Mouse (Mus musculus): ENCODE measurements around the gene Zfp536. TPM values are rescaled to one million over a fixed set of nuclear protein-coding genes. Genes with fewer than 3 reads are reported as not detected.

The Zfp536 gene
- total RNA-seq, 2 experiments from 2014 or later: 3.9 to 4.8 TPM

DNA sequence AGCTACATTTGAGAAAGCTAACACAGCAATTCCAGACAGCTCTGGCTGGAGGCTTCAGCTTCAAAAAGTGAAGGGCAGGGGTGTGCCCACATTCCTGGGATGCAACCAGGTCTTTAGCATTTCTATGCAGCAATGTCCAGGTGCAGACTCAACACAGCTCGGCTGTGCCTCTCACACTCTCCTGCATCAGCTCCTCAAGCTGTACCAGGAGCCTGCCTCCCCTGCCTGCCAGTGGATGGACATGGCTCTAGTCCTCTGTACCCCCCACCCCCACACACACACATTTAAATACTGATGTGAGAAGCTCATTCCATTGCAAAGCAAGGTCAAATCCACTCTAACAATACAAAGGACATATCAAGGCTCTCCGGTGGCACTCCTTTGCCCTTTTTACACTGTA is 298.0 kb downstream of the Zfp536 start:
- no peak for DNase-seq (ENCODE audit: low spot score in 2 of 2)

DNA sequence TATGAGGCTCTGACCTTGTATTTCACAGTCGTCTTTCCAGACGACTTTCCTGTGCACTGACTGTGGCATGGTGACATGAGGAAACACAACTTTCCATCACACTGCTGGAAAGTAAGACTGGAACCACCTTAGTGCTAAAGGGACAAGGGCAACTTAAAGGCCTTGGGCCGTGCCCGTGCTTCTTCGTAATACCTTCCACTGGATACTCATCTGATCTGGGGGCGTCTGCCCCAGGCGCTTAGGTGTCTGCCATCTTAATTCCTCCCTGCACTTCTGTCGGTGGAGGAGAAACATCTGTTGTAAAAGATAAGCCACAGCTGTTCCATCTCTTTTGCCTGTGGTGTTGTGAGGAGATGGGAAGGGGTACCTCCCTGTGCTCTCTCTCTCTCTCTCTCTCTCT is 299.2 kb downstream of the Zfp536 start:
- DNase-seq (ENCODE audit: low spot score in 2 of 2): no peak

DNA sequence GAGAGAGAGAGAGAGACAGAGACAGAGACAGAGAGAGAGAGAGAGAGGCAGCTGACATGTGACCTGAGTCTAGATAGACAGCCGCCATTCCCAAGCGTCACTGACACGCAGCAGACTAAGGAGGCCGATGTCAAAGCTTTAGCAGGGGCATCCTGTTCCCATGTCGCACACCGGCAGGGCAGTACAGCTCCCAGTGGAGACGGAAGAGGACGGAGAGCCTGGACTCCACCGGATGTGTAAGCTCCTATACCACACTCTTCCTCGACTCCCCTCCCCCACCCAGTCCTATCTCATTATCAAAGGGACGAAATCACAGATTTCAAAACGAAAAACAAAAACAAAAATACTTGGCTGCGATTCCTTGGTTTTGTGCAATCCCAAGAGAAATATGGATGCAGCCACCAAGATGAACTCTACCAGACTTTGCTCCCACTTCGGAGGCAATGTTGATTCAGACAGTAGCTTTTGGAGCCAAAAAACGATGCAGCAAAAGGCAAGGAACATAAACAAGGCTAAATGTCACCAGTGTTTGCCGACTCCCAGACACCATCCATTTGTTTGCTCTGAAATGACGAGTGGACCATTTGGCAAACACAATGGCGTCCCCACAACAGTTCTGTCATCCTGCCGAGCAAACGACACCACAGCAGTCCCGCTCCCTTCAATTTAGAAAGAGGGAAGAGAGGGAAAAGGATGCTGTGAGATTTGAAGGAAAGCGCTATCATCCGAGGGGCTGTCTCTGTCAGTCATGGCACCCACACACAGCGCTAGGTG is 299.9 kb downstream of the Zfp536 start:
- DNase-seq (ENCODE audit: low spot score in 2 of 2): peak in 1 of 2 experiments; percentile 2

DNA sequence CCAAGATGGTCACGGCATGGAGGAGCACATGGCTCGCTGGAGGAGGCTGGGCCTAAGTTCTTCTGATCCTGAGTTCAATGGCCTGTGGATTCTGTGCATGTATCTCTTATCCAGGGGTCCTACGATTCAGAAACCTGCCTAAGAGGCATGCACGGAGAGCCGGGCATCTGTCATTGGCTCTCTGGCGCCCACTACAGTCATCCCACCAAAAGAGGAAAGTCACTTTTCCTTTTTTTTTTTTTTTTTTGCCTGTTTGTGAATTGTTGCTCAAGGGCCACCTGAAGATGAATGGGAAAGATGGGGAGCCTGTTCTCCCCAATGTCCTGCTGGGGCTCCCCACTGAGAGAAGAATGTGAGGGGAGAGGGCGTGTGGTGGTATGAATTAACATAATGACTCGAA is 301.7 kb downstream of the Zfp536 start:
- no peak for DNase-seq (ENCODE audit: low spot score in 2 of 2)

DNA sequence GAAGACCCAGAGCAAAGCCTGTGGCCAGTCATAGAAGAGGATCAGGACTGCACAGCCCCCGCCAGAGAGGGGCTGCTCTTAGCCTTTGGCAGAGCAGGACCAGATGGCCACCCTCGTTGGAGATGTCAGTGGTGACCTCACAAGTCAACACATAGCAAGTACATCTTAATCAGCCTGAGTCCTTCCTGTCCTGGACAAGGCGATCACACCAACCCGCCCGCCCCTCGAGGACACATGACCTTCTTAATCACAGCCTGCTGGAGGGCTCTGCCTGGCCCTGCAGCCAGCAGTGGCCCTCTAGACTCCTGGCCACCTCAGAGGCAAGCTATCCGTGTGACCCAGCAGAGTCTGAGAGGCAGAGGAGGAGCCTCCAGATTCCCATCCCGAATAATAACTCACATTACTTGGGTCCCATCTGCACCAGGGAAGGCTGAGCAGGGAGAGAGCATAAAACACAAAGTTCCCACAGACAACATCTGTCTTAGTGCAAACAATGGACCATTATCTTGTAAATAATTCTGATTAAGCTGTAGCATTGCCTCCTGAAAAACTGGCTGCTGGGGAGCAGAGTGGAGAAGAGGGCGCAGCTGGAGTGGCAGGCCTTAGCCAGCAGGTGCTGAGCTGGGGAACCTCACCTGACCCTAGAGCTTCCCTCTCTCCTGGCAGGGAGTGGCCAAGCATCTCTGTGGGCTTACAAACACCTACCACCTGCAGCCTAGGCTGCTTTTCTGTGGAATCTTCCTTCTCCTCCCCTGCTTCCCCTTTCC is 306.8 kb downstream of the Zfp536 start:
- no peak for DNase-seq (ENCODE audit: low spot score in 2 of 2)

DNA sequence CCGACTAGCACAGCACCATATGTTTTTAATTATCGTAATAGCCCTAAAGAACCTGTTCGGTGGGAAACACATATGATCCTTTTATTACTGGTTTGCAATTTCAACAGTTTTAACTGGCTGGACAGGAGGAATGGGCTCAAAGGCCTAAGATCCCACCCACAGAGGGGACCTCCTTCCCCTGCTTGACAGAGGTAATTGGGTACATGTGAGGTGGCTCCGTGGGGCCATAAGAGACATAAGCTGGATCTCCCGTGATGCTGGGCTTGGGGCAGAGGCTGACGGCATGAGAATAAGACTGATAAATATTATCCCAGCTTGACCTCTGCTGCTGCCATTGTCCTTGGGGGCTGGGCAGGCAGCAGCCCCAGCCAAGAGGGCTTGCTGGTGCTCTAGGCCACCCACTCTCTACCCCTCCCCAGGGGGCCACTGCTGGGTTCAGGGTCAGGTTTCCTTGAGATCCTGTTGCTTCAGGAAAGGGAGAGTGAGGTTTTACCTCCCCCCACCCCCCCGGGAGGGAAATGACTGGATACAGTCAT is 309.2 kb downstream of the Zfp536 start:
- no peak for DNase-seq (ENCODE audit: low spot score in 2 of 2)

DNA sequence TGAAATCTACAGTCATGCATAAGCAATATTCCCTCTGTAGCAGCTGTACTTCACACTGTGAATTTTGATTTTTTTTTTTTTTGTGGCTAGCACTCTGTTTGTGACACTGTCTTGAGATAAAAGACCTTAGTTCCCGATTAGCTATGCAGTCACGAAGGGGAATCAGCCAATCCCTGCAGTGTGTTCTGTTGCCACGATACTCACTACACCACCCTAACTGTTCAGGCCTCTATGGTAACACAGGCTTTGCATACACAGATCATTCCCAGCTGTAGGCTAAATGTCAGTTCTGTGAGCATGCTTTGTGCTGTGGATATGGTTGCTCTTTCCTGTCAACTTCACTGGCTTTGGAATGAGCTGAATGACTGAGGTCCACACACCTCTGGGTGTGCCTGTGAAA is 325.9 kb downstream of the Zfp536 start:
- no peak for DNase-seq (ENCODE audit: low spot score in 2 of 2)

DNA sequence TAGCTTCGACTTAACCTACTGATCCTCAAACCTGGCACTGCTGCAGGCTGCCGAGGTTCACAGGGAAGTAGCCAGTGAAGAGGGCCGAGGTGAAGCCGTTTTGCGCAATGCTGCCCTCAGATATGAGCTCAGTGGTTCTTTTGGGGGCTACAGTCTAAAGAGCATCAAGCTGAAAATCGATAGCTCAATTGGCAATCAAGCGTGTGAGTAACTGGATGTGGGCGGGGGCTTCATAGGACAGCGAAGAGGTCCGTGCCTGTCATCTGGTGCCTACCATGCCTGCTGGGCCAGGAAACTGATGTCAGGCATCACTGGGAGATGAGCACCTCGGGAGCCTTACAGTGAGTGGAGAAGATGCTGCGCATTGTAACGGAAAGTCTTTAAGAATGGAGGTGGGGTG is 333.5 kb downstream of the Zfp536 start:
- DNase-seq (ENCODE audit: low spot score in 2 of 2): no peak

DNA sequence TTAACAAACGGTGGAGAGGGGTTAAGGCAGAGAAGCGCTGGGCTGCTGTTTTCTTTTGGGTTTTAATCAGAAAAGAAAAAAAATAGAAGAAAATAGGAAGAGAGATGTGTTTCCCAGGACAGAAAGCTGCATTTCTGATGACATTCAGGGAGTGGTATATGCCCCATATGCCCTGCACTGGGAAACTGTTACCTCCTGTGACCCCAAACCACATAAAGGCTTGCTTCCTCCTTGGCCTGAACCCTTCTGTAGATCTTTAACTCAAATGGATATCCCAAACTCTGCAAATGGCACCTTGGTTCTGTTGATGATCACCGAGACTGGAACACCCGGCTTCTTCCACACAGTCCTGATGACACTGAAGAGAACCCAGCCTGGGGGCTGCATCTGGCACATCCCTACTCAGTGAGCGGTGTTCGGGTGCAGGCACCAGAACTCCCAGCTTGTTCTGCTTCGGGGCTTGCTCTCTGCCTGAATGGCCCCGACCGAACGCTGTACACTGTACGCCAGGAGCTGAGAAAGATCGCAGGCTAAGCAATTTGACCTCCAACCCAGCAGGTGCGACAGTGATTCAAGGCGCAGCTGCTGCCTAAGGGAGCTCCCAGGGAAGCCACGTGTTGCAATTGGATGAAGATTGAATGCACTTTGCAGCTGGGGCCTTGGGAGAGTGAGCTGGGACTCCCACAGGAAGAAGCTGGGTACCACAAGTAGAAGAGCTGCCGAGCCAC is 334.2 kb downstream of the Zfp536 start:
- no peak for DNase-seq (ENCODE audit: low spot score in 2 of 2)

DNA sequence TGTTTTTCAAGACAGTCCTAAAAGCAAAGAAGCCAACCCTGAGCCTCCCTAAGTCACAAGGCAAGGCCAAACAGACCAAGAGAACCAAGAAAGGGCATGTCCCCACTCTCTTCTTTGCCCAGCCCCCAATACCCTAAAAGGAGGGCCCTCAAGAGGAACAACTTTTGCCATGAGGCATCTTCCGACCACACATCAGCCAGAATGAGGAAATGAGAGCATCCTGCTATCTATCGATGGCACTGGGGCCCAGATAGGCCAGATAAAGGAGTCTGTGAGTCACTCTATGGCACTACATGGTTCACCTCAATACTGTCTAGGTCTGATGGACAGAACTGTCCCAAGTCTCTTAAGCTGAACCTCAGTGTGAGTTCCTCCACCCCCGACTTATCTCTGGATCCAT is 335.6 kb downstream of the Zfp536 start:
- no peak for DNase-seq (ENCODE audit: low spot score in 2 of 2)

DNA sequence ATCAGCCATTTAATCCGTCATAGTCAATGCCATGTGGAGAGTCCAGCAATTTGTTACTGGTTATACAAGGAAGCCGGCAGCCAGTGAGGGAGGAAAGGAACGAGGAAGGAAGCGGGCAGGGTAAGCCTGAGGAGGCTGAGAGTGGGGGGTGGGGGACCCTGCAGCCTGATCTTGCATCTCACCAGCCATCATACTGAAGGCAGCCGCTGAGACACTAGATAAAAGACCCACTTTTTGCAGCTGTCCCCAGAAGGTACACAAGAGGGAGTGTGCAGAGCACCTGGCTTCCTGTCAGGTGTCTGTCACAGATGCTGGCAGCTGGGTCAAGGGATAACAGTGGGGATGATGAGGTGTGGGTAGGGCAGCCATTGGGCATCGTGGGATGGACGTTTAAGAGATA is 340.3 kb downstream of the Zfp536 start:
- DNase-seq (ENCODE audit: low spot score in 2 of 2): no peak

DNA sequence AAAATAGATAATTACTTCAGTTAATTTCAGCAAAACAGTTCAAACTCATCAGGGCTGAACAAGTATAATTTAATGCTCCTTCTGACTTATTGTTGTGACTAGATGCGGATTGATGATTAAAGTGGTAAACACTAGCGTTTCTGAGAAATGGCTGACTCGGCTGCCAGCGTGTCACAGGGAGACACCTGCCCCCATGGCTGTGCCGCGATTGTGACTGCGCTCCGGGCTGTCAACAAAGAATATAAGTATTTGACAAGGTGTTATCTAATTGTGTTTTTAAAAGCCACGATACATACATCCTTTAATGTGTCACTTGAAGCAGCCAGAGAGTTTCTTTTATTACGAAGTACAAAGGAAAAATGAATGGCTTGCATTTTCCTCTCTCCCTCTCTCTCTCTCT is 342.0 kb downstream of the Zfp536 start:
- no peak for DNase-seq (ENCODE audit: low spot score in 2 of 2)

DNA sequence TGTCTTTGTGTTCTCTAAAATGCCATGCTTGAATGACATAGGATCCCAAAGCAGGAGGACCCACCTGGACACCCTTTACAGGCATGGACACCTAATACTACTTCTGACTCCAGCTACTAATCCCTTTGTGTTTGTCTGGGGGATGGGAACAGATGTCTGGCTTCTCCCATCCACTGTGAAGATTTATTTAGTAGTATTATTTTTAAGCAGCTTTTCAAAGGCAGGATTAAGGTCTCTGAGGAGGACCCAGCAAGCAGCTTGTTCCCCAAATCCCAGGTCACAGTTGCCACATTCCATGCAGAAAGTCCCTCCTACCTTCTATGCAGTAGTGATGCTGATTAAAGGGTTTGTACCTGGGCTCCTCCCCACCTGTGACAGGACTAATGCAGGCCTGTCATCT is 347.4 kb downstream of the Zfp536 start:
- DNase-seq (ENCODE audit: low spot score in 2 of 2): no peak

DNA sequence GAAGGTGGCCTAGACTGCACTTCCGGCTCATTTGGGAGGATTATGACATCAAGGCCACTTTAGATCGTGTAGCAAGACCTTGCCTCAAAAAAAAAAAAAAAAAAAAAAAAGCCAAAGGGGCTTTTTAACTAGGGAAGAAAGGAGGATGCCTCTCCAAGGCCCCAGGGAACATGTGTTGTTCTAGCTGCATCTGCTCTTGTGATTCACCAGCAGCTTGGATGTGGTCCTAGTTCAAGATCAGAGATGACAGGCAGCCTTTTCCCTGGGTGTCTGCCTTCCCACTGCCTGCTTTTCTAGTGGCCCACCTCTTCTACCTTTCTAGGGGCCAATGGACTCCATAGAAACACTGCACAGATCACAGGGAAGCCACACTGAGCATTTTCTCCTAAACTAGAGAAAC is 350.5 kb downstream of the Zfp536 start:
- no peak for DNase-seq (ENCODE audit: low spot score in 2 of 2)

Other genes starting within 250 kb of the Zfp536 start
- 10 to 100 TPM; 32.3 to 46.1 TPM for gene Uri1, start 249.9 kb upstream of the Zfp536 start, total RNA-seq (2021)

All from adrenal gland, adult 18-20 months (tissue).